Mouse (Mus musculus): ENCODE data around the gene Pex6.
A peak's percentile ranks its signal among the peaks of the same experiment; 100 is the strongest.
"Not testable (repeated sequence)": the region's sequence is repeated elsewhere in the genome, so short reads cannot be mapped to it uniquely, and the experiment has no call there.

The Pex6 gene

DNA sequence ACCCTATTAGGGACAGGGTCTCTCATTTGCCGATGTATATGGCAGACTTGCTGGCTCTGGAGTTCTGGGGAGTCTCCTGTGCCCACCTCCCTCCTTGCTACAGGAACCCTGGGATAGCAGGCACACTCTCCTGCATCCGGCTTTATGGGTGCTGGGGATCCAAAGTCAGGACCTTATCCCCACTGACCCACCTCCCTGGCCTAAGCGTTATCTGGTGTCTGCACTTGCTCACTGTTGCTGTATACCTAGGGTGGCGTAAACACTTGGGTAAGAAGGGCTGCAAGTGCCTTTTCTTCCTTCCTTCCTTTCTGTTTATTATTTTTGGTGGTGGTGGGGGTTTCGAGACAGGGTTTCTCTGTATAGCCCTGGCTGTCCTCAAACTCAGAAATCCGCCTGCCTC lies 30.0 kb downstream of the Pex6 start:
- no peak for DNase-seq

DNA sequence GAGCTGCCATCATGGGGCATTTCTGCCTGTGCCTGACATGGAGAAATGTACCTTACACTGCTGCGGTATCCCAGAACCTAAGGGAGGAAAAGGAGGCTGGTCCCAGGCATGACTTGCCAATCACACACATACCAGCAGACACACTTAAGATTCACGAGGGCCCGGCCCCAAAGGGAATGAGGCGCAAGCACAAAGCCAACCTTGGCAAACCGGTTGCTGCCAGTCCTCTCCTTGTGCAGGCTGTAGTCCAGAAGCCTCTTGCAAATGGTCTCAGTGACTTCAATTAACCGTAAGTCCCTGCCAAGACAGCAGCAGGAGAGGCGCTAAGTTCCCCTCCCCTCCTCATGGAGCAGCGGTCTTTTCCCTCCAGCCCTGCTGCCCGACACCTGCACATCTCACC lies 31.7 kb downstream of the Pex6 start:
- peak in 1 of 2 experiments; percentile 59 for DNase-seq

DNA sequence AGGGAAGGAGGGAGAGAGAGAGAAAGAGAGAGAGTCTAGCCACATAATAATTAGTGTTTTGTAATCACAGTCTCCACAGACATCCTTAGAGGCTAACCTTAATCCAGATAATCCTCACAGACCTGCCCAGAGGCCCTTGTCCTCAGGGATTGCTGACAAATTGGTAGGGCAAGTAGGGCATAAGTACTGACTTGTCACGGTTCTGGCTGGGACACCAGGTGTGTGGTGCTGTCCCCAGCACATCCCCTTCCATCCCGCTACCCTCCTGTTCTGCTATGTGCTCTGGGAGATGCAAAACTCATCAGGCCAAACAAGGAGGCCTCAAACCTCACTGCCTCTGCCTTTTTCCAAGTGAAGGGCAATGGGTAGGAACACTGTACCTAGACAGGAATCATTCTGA lies 34.2 kb downstream of the Pex6 start:
- DNase-seq = no peak

DNA sequence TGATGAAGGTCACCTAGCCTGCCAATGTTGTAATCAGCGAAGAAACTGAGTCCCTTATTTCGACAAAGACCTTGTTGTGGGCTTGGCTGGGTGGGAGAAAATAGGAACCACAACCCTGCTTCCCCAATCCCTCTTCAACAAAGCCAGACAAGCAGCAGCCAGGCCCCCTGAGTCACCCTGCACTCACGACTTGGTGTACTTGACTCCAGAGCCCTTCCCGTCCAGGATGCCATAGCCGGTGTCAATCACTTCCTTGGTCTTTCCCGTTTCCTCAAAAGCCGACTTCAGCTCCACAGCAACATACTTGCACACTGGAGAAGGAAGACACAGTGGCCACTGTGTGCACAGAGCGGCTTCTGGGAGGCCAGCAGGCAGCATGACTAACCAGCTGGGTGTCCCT lies 36.0 kb downstream of the Pex6 start:
- no peak for DNase-seq

DNA sequence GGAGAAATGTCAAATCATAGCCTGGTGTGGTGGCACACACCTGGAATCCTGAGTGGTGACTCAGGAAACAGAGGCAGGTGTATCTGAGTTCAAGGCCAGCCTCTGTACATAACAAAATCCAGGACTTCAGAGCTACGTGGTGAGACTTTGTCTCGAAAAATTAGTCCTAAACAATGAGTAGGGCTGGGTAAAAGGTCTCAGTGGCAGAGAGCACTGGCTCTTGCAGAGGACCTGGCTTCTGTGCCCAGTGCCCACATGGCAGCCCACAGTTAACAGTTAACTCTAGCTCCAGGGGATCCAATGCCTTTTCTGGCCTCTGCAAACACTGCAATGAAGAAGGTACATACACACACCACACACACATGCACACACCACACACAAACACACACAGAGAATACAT lies 36.5 kb downstream of the Pex6 start:
- DNase-seq = no peak

DNA sequence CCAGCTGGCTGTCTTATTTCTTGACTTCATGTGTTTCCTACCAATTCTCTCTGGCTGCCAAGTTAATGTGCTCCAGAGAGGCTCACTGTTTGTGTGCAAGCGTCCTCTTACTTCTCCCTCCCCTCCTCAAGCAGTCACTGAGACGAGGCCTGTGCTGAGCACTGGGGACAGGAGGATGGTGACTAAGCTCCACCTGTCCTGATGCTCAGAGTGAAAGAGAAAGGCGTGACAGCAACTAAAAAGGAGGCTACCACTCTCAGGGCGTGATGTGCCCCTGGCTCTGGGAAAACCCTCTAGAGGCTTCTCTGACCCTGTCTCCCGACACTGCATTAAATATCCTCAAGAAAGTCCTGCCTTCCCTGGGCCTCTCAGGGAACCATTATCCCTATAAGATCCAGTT lies 38.0 kb downstream of the Pex6 start:
- no peak for DNase-seq

DNA sequence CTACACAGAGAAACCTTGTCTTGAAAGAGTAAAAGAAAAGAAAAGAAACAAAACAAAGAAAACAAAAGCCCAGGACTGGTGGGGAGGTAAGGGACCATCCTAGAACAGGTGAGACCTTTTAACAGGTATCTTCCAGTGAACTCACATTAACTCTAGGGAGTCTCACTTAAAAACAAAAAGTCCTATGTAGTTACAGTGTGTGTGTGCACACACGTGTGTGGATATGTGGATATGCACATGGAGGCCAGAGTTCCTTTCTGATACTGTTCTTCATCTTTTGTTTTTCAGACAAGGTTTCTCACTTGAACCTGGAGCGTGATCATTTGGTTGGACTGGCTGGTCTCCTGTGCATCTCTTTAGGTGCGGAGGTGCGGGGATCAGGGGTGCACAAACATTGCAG lies 39.3 kb downstream of the Pex6 start:
- DNase-seq = no peak

DNA sequence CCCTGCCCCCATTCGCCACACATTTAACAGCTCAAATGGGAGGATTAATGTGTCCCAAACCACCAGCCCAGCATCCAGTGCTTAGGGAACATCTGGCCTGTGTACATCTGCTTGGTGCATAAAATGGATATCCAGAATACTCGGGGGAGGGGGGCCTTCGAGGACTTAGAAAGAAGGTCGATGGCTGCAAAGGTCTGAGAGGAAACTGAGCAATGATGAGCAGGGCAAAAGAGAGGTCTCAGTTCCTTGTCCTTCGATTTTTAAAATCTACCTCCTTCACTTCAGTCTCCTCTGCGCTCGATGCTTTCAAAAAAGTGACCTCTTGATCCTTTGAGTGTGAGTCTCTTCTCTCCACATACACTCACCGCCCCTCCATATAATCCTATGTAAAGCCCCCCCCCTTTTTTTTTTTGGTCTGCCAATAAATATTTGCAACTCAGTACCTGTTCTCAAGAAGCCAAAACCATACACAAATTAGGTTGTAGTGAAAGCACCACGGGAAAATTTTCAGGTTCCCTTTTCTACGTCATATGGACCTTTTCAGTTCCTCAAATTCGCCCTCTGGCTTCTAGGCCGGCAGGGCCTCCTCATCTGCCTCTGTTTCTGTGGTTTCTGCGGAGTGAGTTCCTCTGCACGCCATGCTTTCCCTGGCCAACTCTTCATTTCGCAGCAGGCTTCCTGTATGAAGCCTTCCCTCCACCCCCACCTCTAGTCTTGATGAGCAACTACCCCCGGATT lies 40.0 kb downstream of the Pex6 start:
- peak in 1 of 2 experiments; percentile 28 for DNase-seq

DNA sequence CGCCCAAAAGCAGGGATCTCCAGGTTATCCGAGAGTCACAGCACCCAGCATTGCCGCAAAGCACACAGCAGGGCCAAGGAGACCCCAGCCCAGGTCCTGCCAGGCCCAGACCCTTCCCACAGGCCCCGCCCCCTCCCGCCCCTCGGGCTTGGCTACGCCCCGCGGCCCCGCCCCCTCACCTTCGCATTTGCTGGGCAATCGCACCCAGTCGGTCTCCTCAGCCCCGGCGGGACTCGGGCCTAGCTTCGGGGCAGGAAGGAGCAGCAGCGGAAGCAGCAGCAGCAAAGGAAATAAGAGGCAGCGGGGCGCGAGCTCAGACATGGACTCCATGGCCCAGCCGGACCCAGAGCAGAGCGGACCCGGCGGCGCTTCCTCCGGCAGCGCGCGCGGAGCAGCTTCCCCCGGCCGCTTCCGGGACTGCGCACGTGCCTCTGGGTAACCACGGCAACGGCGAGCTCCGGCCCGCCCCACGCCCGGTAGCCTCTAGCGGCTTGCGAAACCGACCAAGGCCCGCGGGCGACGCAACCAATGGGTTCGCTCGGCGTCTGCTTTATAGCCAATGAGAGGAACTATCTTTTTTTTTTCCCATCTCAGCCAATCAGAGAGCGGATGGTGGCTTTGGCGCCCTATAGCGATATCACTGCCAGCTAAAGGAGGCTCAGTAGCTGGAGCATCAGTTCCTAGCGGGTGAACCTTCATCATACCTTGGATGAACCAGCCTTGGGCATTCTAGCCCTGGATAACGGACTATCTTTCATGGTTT lies 40.7 kb downstream of the Pex6 start, which contains the start of gene Cnpy3:
Gene Cnpy3, minus strand, starts transcription at position 421 of the 763 bp plus-strand sequence.
- peak; percentile 98 to 100 for DNase-seq

DNA sequence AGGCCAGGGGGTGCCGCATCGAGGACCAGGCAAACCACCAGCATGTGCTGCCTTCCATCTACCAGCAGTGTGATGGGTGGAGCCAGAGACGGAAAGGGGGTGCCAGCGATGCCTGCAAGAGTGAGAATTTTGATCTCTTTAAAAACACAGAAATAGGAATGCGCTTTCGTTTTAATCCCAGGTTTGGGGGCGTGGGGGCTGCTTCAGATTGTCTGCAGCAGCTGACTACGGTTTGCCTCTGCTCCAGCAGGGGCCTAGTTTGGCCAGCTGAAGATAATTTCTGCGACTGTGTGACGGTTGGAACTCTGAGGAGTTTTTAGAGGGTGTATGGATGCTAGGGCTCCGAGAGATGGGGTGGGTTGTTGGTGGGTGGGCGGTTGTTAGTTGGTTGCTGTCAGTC lies 47.5 kb downstream of the Pex6 start:
- no peak for DNase-seq

DNA sequence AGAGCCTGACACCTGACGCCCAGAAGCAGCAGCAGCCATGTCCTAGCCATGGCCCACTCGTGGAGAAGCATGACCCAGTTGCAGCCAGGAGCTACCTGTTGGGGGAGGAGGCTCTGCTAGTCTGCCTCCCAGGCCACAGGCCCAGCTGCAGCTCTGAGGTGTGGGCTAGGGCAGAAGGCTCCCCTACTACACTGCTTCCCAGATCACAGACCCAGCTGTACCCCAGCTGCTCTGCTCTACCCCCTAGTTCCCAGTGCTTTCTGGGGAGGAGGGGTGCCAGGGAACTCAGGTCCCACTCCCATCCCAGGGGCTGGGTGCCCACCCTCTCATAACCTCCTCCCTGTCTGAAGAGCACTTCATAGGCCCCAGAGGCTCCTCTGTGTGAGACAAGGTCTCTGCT lies 52.3 kb downstream of the Pex6 start, which contains the start of gene Ptcra:
Gene Ptcra, minus strand, starts transcription at position 169 of the 400 bp plus-strand sequence.
- no peak for DNase-seq

DNA sequence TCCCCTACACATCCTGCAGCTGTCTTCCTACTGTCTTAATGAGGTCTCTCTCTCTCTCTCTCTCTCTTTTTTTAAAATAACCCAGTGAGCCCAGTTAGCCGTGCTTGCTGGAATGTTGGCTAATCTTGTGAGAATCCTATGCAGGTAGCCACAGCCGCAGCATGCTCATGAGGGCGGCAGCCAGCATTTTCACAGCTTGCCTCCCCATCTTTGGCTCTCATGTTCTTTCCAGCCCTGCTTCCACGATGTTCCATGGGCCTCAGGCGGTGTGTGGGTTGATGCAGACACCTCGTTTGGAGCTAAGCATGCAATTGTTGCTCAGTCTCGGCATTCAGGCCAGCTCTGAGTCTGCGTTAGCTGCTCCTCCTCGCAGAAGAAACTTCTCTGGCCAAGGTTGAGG lies 53.7 kb downstream of the Pex6 start:
- not testable (repeated sequence) for DNase-seq

DNA sequence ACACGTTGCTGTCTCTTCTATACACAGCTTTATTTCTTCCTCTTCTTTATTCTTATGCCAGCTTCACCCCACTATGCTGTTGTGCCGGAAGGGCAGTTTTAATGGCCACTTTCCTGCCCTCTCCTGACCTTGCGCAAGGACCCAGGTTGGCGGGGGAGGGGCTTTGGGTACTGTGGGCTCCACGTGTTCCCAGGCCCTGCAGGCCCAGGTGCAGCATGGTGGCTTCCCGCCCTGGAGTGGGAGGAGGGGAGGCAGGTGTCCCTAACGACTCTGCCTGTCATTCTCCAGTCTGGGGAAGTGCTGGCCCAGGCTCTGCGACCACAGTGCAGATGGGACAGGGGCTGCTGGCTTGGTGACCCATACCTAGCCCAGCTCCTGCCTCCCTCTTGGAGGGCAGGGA lies 56.6 kb downstream of the Pex6 start:
- peak; percentile 41 to 78 for DNase-seq

DNA sequence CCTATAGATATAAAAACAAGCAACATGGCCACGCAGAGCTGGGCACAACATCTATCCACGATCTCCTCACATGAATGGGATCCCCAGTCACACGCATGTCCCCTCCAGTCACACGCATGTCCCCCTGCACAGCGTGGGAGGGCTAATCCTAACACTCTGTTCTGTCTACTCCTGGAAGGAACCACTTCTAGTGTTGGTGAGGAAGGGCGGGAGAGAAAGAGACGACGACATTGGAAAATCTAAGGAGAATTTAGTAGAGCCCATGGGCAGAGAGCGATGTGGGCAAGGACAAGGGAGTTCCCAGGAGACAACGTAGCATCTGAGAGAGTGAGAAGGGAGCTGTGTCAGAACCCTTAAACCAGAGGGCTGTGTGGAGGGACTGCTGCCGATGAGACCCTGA lies 59.3 kb downstream of the Pex6 start:
- no peak for DNase-seq

DNA sequence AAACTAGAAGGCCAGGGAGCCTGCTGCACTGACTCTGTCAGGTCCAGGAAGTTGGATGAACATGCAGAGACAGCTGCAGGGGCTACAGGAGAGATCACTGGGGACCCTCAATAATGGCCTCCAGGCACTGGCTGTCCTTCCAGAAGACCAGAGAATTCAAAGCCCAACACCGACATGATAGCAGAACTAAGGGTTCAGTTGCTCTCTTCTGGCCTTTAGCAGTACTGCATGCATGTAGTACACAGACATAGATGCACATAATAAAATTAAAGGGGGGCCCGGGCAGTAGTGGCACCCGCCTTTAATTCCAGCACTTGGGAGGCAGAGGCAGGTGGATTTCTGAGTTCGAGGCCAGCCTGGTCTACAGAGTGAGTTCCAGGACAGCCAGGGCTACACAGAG lies 59.8 kb downstream of the Pex6 start:
- no peak for DNase-seq

DNA sequence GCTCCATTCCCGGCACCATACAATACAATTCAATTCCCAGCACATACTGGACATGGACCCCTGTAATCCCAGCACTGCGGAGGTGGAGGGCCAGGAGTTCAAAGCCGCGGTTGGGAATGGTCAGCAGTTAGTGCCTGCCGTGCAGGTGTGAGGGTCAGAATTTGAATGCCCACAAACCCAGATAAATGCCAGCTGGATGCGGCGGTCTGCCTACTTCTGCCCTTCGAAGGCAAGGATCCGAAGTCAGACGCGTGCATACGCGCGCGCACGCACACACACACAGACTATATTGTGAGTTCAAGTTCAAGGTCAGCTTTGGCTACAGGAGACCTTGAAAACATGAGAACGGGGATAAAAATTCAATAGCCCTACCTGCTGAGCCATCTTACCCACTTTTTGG lies 60.4 kb downstream of the Pex6 start:
- no peak for DNase-seq

DNA sequence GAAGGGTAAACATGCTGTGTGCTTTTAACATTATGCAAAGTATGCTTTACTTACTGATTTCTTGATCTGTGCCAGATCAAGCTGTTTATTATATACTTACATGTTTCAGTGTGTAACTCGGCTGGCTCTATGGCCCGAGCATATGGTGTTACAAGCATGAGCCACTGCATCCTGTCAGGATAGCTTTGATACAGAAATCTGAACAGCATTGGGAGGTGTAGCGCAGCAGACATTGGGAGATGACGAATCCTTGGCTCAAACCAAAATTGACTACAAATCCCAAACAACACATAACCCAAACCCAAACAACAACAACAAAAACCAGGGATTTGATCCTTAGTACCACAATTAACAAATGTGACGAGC lies 60.8 kb downstream of the Pex6 start:
- DNase-seq = no peak

DNA sequence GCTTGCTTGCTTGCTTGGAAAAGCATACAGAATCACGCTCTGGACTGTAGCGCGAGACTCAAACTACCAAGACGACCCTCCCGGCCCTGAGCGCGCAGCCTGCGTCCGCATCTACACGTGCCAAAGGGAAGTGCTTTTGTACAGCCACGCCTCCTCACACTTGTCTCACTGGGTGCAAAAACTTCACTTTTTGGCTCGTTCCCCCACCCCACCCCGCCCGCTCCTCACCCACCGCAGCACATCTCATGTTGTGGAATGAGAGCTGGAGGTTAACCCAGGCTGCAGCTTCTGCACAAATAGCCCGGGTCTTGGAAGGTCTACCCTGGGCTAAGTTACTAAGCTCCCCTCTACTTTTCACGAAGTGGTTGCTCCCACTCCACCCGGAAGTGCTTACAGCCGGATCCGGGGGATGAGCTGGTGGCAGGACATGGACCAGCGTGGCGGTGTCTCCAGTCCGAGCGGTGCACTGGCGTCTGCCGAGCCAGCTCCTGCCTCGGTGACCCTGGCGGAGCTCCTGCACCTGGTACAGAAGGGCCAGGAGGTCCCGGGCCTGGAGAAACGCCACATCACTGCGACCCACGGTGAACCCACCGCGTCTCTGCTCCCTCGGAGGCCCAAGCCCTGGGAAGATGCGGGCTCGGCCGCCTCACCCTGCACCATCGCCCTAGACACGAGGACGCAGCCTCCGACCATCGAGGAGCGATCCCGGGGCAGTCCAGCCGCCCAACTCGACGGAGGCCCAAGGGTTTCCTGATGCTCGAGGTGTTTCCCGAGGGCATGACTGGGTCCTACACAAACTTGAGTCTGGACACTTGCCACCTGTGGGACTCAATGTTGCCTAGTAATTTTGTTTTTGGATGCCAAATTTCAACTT lies 61.4 kb downstream of the Pex6 start, which contains the start of gene 2310039H08Rik:
Gene 2310039H08Rik, plus strand, starts transcription at position 232 of the 874 bp plus-strand sequence.
- DNase-seq = peak; percentile 84 to 92

DNA sequence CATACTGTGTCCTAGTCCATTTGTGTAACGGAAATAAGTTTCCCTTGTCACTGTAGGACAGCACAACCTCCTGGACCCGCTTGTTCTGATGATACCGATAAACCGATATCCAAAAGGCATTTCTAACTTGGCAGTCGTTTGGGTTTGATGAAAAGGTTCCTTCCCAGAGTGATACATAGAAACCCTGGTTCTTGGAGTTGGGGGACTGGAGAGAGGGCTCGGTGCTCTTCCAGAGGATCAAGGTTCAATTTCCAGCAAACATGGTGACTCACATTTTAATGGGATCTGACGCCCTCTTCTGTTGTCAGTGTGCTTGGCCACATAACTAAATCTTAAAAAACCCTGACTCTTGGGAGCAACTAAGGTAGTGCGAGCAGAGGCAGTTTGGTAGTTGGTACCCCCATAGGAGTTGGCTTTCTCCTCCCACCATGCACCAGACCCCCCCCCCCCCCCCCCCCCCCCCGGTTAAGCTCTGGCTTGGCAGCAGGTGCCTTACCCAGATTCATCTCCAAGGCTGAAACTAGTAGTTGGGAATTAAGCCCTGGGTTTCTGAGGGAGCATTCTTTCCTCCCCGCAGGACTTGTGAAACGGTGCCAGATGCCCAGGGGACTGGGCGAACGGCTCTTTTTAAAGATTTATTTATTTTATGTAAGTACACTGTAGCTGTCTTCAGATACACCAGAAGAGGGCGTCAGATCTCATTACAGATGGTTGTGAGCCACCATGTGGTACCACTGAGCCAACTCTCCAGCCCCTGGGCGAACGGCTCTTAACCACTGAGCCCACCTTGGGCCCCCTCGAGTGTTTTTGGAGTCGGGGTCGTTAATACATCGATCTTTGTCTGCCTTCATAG lies 62.2 kb downstream of the Pex6 start:
- DNase-seq = no peak

DNA sequence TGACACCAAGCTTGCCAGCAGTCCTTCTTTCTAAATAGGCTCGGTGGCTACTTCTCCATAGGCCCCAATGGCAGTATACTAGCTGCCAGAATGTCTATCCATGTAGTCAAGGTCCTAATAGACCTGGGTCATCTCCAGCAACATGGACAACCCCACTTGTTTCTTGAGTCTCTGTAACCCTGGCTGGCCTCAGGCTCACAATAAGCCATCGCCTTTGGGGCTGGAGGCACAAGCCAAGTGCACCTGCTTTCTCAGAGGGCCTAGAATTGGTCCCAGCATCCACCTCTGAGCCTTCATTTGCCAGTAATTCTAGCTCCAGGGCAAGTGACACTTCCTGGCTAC lies 62.8 kb downstream of the Pex6 start:
- DNase-seq = no peak

DNA sequence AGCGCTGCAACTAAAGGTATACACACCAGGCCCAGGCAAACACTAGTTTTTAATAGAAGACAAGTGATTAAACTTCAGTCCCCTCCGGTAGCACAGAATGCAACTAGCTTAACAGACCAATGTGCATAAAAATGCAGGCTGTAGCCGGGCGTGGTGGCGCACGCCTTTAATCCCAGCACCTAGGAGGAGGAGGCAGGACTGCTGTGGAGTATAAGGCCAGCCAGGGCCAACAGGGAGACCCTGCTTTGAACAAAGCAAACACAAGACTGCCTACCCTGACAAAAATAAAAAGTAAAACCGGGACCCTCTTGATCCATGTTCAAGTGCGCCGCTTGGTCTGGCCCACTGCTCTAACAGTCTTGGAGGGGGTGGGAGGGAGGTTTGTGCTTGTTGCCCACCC lies 63.8 kb downstream of the Pex6 start:
- no peak for DNase-seq

Measured in kidney, postnatal 25 days (tissue).